Mouse (Mus musculus): Measurements from ENCODE around the gene Hspa1a. TPM values are rescaled to one million over a fixed set of nuclear protein-coding genes. Genes with fewer than 3 reads are reported as not detected.

The Hspa1a gene
- polyA plus RNA-seq, 1 experiment from 2014 or later, result 19.3 TPM

GRCm38 (mm10) chr17:34932287-34932686, 39.7 kb downstream of the Hspa1a start:
- H3K36me3 ChIP-seq (ENCODE audit: control insufficient read depth, insufficient read depth, low read length), result peaks cover 9% of the 10 kb centered on the region; the same call in 1 of the 2 replicates
- H3K4me1 ChIP-seq (ENCODE audit: control insufficient read depth, insufficient read depth, low read length), result peaks cover 7% of the 10 kb centered on the region
- no peaks in the 10 kb centered on the region for H3K27me3 ChIP-seq (ENCODE audit: control insufficient read depth, insufficient read depth, low read depth, low read length)
- no peak overlapping the region; the same call in 1 of the 2 replicates for H3K27ac ChIP-seq (ENCODE audit: low read length)
- H3K9me3 ChIP-seq (replicated peaks; ENCODE audit: control insufficient read depth, low read length, poor library complexity, severe bottlenecking), result no peaks in the 10 kb centered on the region
- H3K4me3 ChIP-seq (ENCODE audit: low read depth, low read length), result peak overlapping the region; percentile 81
- 89% methylated on average over 8 of the region's 8 CpGs for WGBS
- peak overlapping the region; percentile 79 for H3K9ac ChIP-seq (ENCODE audit: low read depth, low read length)
- no peak for ATAC-seq
- peak overlapping the region; percentile 95 for H3K4me2 ChIP-seq (ENCODE audit: low read length)

GRCm38 (mm10) chr17:34931735-34932098, 40.2 kb downstream of the Hspa1a start:
- Histone ChIP-seq H3K4me3 (ENCODE audit: low read depth, low read length) (peak overlapping the region; percentile 81), H3K4me1 (ENCODE audit: control insufficient read depth, insufficient read depth, low read length) (peaks cover 7% of the 10 kb centered on the region), H3K27me3 (ENCODE audit: control insufficient read depth, insufficient read depth, low read depth, low read length) (no peaks in the 10 kb centered on the region), H3K27ac (ENCODE audit: low read length) (peak overlapping the region; percentile 77), H3K9ac (ENCODE audit: low read depth, low read length) (peak overlapping the region; percentile 79), H3K9me3 (replicated peaks; ENCODE audit: control insufficient read depth, low read length, poor library complexity, severe bottlenecking) (no peaks in the 10 kb centered on the region), H3K36me3 (ENCODE audit: control insufficient read depth, insufficient read depth, low read length) (peaks cover 9% of the 10 kb centered on the region; the same call in 1 of the 2 replicates), H3K4me2 (ENCODE audit: low read length) (peak overlapping the region; percentile 95)
- WGBS, result 5% methylated on average over 14 of the region's 14 CpGs
- ATAC-seq, result peak; percentile 66; the same call in 1 of the 2 replicates

- Histone ChIP-seq H3K4me1 (ENCODE audit: control insufficient read depth, insufficient read depth, low read length) (peaks cover 7% of the 10 kb centered on the region), H3K36me3 (ENCODE audit: control insufficient read depth, insufficient read depth, low read length) (peaks cover 9% of the 10 kb centered on the region; the same call in 1 of the 2 replicates), H3K27ac (ENCODE audit: low read length) (peak within 1 kb of the TSS; percentile 77), H3K4me2 (ENCODE audit: low read length) (peak within 1 kb of the TSS; percentile 95), H3K9me3 (replicated peaks; ENCODE audit: control insufficient read depth, low read length, poor library complexity, severe bottlenecking) (no peaks in the 10 kb centered on the region), H3K4me3 (ENCODE audit: low read depth, low read length) (peak within 1 kb of the TSS; percentile 81), H3K9ac (ENCODE audit: low read depth, low read length) (peak within 1 kb of the TSS; percentile 79), H3K27me3 (ENCODE audit: control insufficient read depth, insufficient read depth, low read depth, low read length) (no peaks in the 10 kb centered on the region)
- ATAC-seq, result peak; percentile 98
- under 1% methylated on average over 37 of the region's 38 CpGs for WGBS
Measured at GRCm38 (mm10) chr17:34931061-34931734, 40.8 kb downstream of the Hspa1a start, which contains the start of gene Neu1. Neu1 (plus strand) TSS chr17:34931253.

- Histone ChIP-seq H3K36me3 (ENCODE audit: control insufficient read depth, insufficient read depth, low read length) (peaks cover 2% of the 10 kb centered on the region; the same call in 1 of the 2 replicates), H3K27ac (ENCODE audit: low read length) (no peak overlapping the region), H3K9me3 (replicated peaks; ENCODE audit: control insufficient read depth, low read length, poor library complexity, severe bottlenecking) (no peaks in the 10 kb centered on the region), H3K9ac (ENCODE audit: low read depth, low read length) (no peak overlapping the region), H3K27me3 (ENCODE audit: control insufficient read depth, insufficient read depth, low read depth, low read length) (no peaks in the 10 kb centered on the region), H3K4me2 (ENCODE audit: low read length) (no peak overlapping the region), H3K4me1 (ENCODE audit: control insufficient read depth, insufficient read depth, low read length) (peaks cover 7% of the 10 kb centered on the region), H3K4me3 (ENCODE audit: low read depth, low read length) (no peak overlapping the region)
- ATAC-seq, result no peak
- 74% methylated on average over 4 of the region's 4 CpGs for WGBS
Measured at GRCm38 (mm10) chr17:34928841-34929240, 43.1 kb downstream of the Hspa1a start.

- H3K27me3 ChIP-seq (ENCODE audit: control insufficient read depth, insufficient read depth, low read depth, low read length), result no peaks in the 10 kb centered on the region
- no peak overlapping the region for H3K27ac ChIP-seq (ENCODE audit: low read length)
- H3K4me1 ChIP-seq (ENCODE audit: control insufficient read depth, insufficient read depth, low read length), result peaks cover 6% of the 10 kb centered on the region
- no peak overlapping the region for H3K4me3 ChIP-seq (ENCODE audit: low read depth, low read length)
- ATAC-seq, result no peak
- no peaks in the 10 kb centered on the region for H3K9me3 ChIP-seq (replicated peaks; ENCODE audit: control insufficient read depth, low read length, poor library complexity, severe bottlenecking)
- H3K9ac ChIP-seq (ENCODE audit: low read depth, low read length), result no peak overlapping the region
- no peaks in the 10 kb centered on the region for H3K36me3 ChIP-seq (ENCODE audit: control insufficient read depth, insufficient read depth, low read length)
- H3K4me2 ChIP-seq (ENCODE audit: low read length), result no peak overlapping the region
- WGBS, result 90% methylated on average over 18 of the region's 18 CpGs
Measured at GRCm38 (mm10) chr17:34927306-34928019, 44.5 kb downstream of the Hspa1a start.

GRCm38 (mm10) chr17:34924258-34924657, 47.7 kb downstream of the Hspa1a start:
- Histone ChIP-seq H3K27ac (ENCODE audit: low read length) (no peak overlapping the region), H3K4me3 (ENCODE audit: low read depth, low read length) (no peak overlapping the region), H3K9ac (ENCODE audit: low read depth, low read length) (no peak overlapping the region), H3K4me2 (ENCODE audit: low read length) (no peak overlapping the region), H3K27me3 (ENCODE audit: control insufficient read depth, insufficient read depth, low read depth, low read length) (no peaks in the 10 kb centered on the region), H3K9me3 (replicated peaks; ENCODE audit: control insufficient read depth, low read length, poor library complexity, severe bottlenecking) (no peaks in the 10 kb centered on the region), H3K36me3 (ENCODE audit: control insufficient read depth, insufficient read depth, low read length) (no peaks in the 10 kb centered on the region), H3K4me1 (ENCODE audit: control insufficient read depth, insufficient read depth, low read length) (no peaks in the 10 kb centered on the region)
- no peak for ATAC-seq
- 81% methylated on average over 5 of the region's 5 CpGs for WGBS

- 53% methylated on average over 6 of the region's 6 CpGs for WGBS
Measured at GRCm38 (mm10) chr17:34922939-34923338, 49.0 kb downstream of the Hspa1a start.

More at GRCm38 (mm10) chr17:34922939-34923338, 49.0 kb downstream of the Hspa1a start:
- no peaks in the 10 kb centered on the region for H3K9me3 ChIP-seq (replicated peaks; ENCODE audit: control insufficient read depth, low read length, poor library complexity, severe bottlenecking)
- ATAC-seq, result no peak
- H3K27me3 ChIP-seq (ENCODE audit: control insufficient read depth, insufficient read depth, low read depth, low read length), result no peaks in the 10 kb centered on the region
- H3K4me1 ChIP-seq (ENCODE audit: control insufficient read depth, insufficient read depth, low read length), result no peaks in the 10 kb centered on the region
- no peak overlapping the region for H3K27ac ChIP-seq (ENCODE audit: low read length)
- no peak overlapping the region for H3K9ac ChIP-seq (ENCODE audit: low read depth, low read length)
- H3K36me3 ChIP-seq (ENCODE audit: control insufficient read depth, insufficient read depth, low read length), result no peaks in the 10 kb centered on the region
- no peak overlapping the region for H3K4me2 ChIP-seq (ENCODE audit: low read length)
- H3K4me3 ChIP-seq (ENCODE audit: low read depth, low read length), result no peak overlapping the region
